Mouse (Mus musculus) limb, embryonic 15.5 days (tissue): ENCODE data around the gene Bri3. TPM values are rescaled to one million over a fixed set of nuclear protein-coding genes. Genes with fewer than 3 reads are reported as not detected.

Experiments used
- ATAC-seq: fragments of 200-750 bp; cut with Nextera tagmentation; 2 replicates; pipeline ENCODE4 v1.8.0; 2017; ENCODE audit warnings: low read depth, moderate TSS enrichment; ENCODE audit not compliant: insufficient number of reproducible peaks, low FRiP score, low TSS enrichment
- H3K27ac ChIP-seq: fragments of 300-500 bp; sonication (generic); 2 replicates; pipeline ENCODE4 v1.5.1; 2015; ENCODE audit warnings: moderate library complexity, mild to moderate bottlenecking, inconsistent platforms
- H3K27me3 ChIP-seq: fragments of 300-500 bp; sonication (generic); 2 replicates; pipeline ENCODE4 v1.6.1; 2015; ENCODE audit warnings: inconsistent platforms
- H3K36me3 ChIP-seq: fragments of 300-500 bp; sonication (generic); 2 replicates; pipeline ENCODE4 v1.6.1; 2015; ENCODE audit warnings: inconsistent platforms
- H3K4me1 ChIP-seq: fragments of 300-500 bp; sonication (generic); 2 replicates; pipeline ENCODE4 v1.6.1; 2015; ENCODE audit warnings: inconsistent platforms
- H3K4me2 ChIP-seq: fragments of 300-500 bp; sonication (generic); 2 replicates; pipeline ENCODE4 v1.6.1; 2015; ENCODE audit warnings: mild to moderate bottlenecking, inconsistent platforms
- H3K4me3 ChIP-seq: fragments of 300-500 bp; sonication (generic); 2 replicates; pipeline ENCODE4 v1.5.1; 2015; ENCODE audit warnings: mild to moderate bottlenecking, inconsistent platforms
- H3K9ac ChIP-seq: fragments of 300-500 bp; sonication (generic); 2 replicates; pipeline ENCODE4 v1.6.1; 2015; ENCODE audit warnings: inconsistent platforms
- H3K9me3 ChIP-seq: fragments of 300-500 bp; sonication (generic); 2 replicates; pipeline ENCODE4 v1.6.1; 2016; ENCODE audit warnings: inconsistent platforms
- WGBS: fragments of 180-500 bp; shearing (Covaris S2); methylation state at CpG from one replicate; pipeline ENCODE4 v1.1.7; 2015; 5-methylcytosine and 5-hydroxymethylcytosine counted together
- polyA plus RNA-seq: library from polyadenylated mRNA; unstranded; fragments of >200 nt; fragmentation: Nextera tagmentation; extraction: Ambion mirVana; gene quantifications from 2 replicates; pipeline ENCODE4 v1.2.1, GENCODE M21; 2015

Gene Bri3
- polyA plus RNA-seq, 1 experiment from 2014 or later: 97.3 TPM

GRCm38 (mm10) chr5:144341085-144341484 lies 96.8 kb downstream of the Bri3 start:
- Histone ChIP-seq H3K9me3 (no peaks in the 10 kb centered on the region), H3K9ac (no peak overlapping the region), H3K4me3 (no peak overlapping the region), H3K27ac (no peak overlapping the region), H3K27me3 (no peaks in the 10 kb centered on the region), H3K4me2 (no peak overlapping the region), H3K4me1 (no peaks in the 10 kb centered on the region), H3K36me3 (no peaks in the 10 kb centered on the region)
- 68% methylated on average over 1 of the region's 1 CpGs for WGBS
- ATAC-seq: no peak

- H3K9ac ChIP-seq: no peak overlapping the region
- no peak overlapping the region for H3K4me2 ChIP-seq
- no peaks in the 10 kb centered on the region for H3K36me3 ChIP-seq
- no peaks in the 10 kb centered on the region for H3K4me1 ChIP-seq
- ATAC-seq: no peak
- WGBS: 74% methylated on average over 6 of the region's 6 CpGs
- no peak overlapping the region for H3K27ac ChIP-seq
- H3K4me3 ChIP-seq: no peak overlapping the region
- no peaks in the 10 kb centered on the region for H3K9me3 ChIP-seq
- H3K27me3 ChIP-seq: no peaks in the 10 kb centered on the region
These were observed 100.4 kb downstream of the Bri3 start for GRCm38 (mm10) chr5:144344592-144344991.

- ATAC-seq: no peak
- Histone ChIP-seq H3K9me3 (no peaks in the 10 kb centered on the region), H3K27me3 (no peaks in the 10 kb centered on the region), H3K36me3 (no peaks in the 10 kb centered on the region), H3K27ac (no peak overlapping the region), H3K4me2 (no peak overlapping the region), H3K4me3 (no peak overlapping the region), H3K9ac (no peak overlapping the region), H3K4me1 (no peaks in the 10 kb centered on the region)
- WGBS: 34% methylated on average over 8 of the region's 8 CpGs
These were observed 106.9 kb downstream of the Bri3 start for GRCm38 (mm10) chr5:144351185-144351584.

- H3K4me3 ChIP-seq: no peak overlapping the region
- H3K4me1 ChIP-seq: peaks cover 5% of the 10 kb centered on the region; the same call in 1 of the 2 replicates
- no peaks in the 10 kb centered on the region for H3K27me3 ChIP-seq
- H3K4me2 ChIP-seq: no peak overlapping the region
- no peak for ATAC-seq
- H3K9ac ChIP-seq: no peak overlapping the region
- H3K27ac ChIP-seq: no peak overlapping the region
- WGBS: 80% methylated on average over 9 of the region's 9 CpGs
- no peaks in the 10 kb centered on the region for H3K9me3 ChIP-seq
- H3K36me3 ChIP-seq: no peaks in the 10 kb centered on the region
These were observed 108.2 kb downstream of the Bri3 start for GRCm38 (mm10) chr5:144352250-144353047.

GRCm38 (mm10) chr5:144356776-144357455 lies 112.7 kb downstream of the Bri3 start:
- peak overlapping the region; percentile 93 for H3K4me2 ChIP-seq
- H3K9ac ChIP-seq: peak overlapping the region; percentile 45
- peaks cover 13% of the 10 kb centered on the region for H3K4me1 ChIP-seq
- H3K27ac ChIP-seq: peak overlapping the region; percentile 82
- H3K4me3 ChIP-seq: peak overlapping the region; percentile 67
- H3K9me3 ChIP-seq: no peaks in the 10 kb centered on the region
- H3K36me3 ChIP-seq: no peaks in the 10 kb centered on the region
- no peaks in the 10 kb centered on the region for H3K27me3 ChIP-seq
- no peak for ATAC-seq
- WGBS: 3% methylated on average over 17 of the region's 17 CpGs

GRCm38 (mm10) chr5:144357551-144357880 lies 113.3 kb downstream of the Bri3 start:
- no peaks in the 10 kb centered on the region for H3K9me3 ChIP-seq
- H3K27ac ChIP-seq: peak overlapping the region; percentile 82
- no peaks in the 10 kb centered on the region for H3K36me3 ChIP-seq
- WGBS: under 1% methylated on average over 27 of the region's 27 CpGs
- ATAC-seq: no peak
- no peaks in the 10 kb centered on the region for H3K27me3 ChIP-seq
- H3K4me3 ChIP-seq: peak overlapping the region; percentile 67
- peak overlapping the region; percentile 93 for H3K4me2 ChIP-seq
- peak overlapping the region; percentile 45 for H3K9ac ChIP-seq
- H3K4me1 ChIP-seq: peaks cover 13% of the 10 kb centered on the region

- under 1% methylated on average over 59 of the region's 60 CpGs for WGBS
- ATAC-seq: peak; percentile 94
- peak within 1 kb of the TSS; percentile 82 for H3K27ac ChIP-seq
These were observed 113.8 kb downstream of the Bri3 start, which contains the start of gene Baiap2l1 for GRCm38 (mm10) chr5:144357881-144358591. TSS of gene Baiap2l1 (minus strand) at chr5:144358112.

GRCm38 (mm10) chr5:144358592-144358917 lies 114.3 kb downstream of the Bri3 start:
- no peaks in the 10 kb centered on the region for H3K27me3 ChIP-seq
- H3K27ac ChIP-seq: peak overlapping the region; percentile 82
- WGBS: 7% methylated on average over 10 of the region's 10 CpGs
- H3K9ac ChIP-seq: peak overlapping the region; percentile 45; the same call in 1 of the 2 replicates
- H3K4me3 ChIP-seq: peak overlapping the region; percentile 67
- no peaks in the 10 kb centered on the region for H3K36me3 ChIP-seq
- no peak for ATAC-seq
- H3K4me2 ChIP-seq: peak overlapping the region; percentile 93
- H3K4me1 ChIP-seq: peaks cover 13% of the 10 kb centered on the region
- no peaks in the 10 kb centered on the region for H3K9me3 ChIP-seq

More at GRCm38 (mm10) chr5:144357881-144358591, 113.8 kb downstream of the Bri3 start, which contains the start of gene Baiap2l1:
- peak within 1 kb of the TSS; percentile 93 for H3K4me2 ChIP-seq
- peak within 1 kb of the TSS; percentile 45 for H3K9ac ChIP-seq
- peaks cover 13% of the 10 kb centered on the region for H3K4me1 ChIP-seq
- no peaks in the 10 kb centered on the region for H3K27me3 ChIP-seq
- no peaks in the 10 kb centered on the region for H3K36me3 ChIP-seq
- H3K4me3 ChIP-seq: peak within 1 kb of the TSS; percentile 67
- no peaks in the 10 kb centered on the region for H3K9me3 ChIP-seq

- WGBS: 60% methylated on average over 6 of the region's 6 CpGs
- Histone ChIP-seq H3K9me3 (no peaks in the 10 kb centered on the region), H3K27me3 (no peaks in the 10 kb centered on the region), H3K4me2 (no peak overlapping the region), H3K4me3 (no peak overlapping the region), H3K9ac (no peak overlapping the region), H3K36me3 (no peaks in the 10 kb centered on the region), H3K4me1 (peaks cover 13% of the 10 kb centered on the region), H3K27ac (no peak overlapping the region)
- ATAC-seq: no peak
These were observed 115.6 kb downstream of the Bri3 start for GRCm38 (mm10) chr5:144359886-144360285.

- Histone ChIP-seq H3K4me2 (no peak overlapping the region), H3K36me3 (no peaks in the 10 kb centered on the region), H3K27ac (no peak overlapping the region), H3K4me1 (peaks cover 13% of the 10 kb centered on the region), H3K27me3 (no peaks in the 10 kb centered on the region), H3K9ac (no peak overlapping the region), H3K9me3 (no peaks in the 10 kb centered on the region), H3K4me3 (no peak overlapping the region)
- ATAC-seq: no peak
- WGBS: 32% methylated on average over 6 of the region's 6 CpGs
These were observed 116.1 kb downstream of the Bri3 start for GRCm38 (mm10) chr5:144360346-144360745.

- H3K4me2 ChIP-seq: no peak overlapping the region
- no peak overlapping the region for H3K27ac ChIP-seq
- no peak for ATAC-seq
- H3K9ac ChIP-seq: no peak overlapping the region
- H3K27me3 ChIP-seq: no peaks in the 10 kb centered on the region
- H3K4me1 ChIP-seq: no peaks in the 10 kb centered on the region
- WGBS: 90% methylated on average over 11 of the region's 11 CpGs
- no peak overlapping the region for H3K4me3 ChIP-seq
- no peaks in the 10 kb centered on the region for H3K9me3 ChIP-seq
- no peaks in the 10 kb centered on the region for H3K36me3 ChIP-seq
These were observed 120.6 kb downstream of the Bri3 start for GRCm38 (mm10) chr5:144364680-144365357.
